Mouse (Mus musculus): ENCODE data around the gene Car3. TPM values are rescaled to one million over a fixed set of nuclear protein-coding genes. Genes with fewer than 3 reads are reported as not detected.

Car3 gene
- polyA plus RNA-seq, 1 experiment from 2014 or later, result 138 TPM

DNA sequence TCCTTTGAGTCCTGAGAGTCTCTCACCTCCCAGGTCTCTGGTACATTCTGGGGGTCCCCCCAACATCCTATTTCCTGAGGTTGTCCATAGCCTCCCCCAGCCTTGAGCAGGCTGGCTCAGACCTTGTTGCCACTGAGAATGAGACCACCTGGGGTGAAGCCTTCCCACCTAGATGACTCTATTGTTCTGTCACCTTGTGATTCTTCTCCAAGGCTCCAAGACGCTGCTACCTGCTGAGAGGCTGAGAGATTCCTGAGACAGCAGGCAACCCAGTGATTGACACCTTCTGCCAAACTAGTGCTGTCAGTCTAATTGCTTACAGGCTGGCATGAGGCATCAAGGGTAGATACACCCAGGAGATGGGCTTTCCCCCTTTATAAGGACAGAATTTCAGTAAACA lies 44.0 kb downstream of the Car3 start:
- H3K27me3 ChIP-seq (ENCODE audit: control insufficient read depth, insufficient read depth, low read depth, low read length), result no peaks in the 10 kb centered on the region
- WGBS (ENCODE audit: insufficient replicate concordance), result 84% methylated on average over 1 of the region's 1 CpGs
- no peaks in the 10 kb centered on the region for H3K4me1 ChIP-seq (ENCODE audit: control insufficient read depth, low read depth, low read length)
- no peak overlapping the region for H3K4me3 ChIP-seq (ENCODE audit: low read depth, low read length)
- no peak overlapping the region for H3K4me2 ChIP-seq (ENCODE audit: low read depth, low read length)
- ATAC-seq (ENCODE audit: low read depth), result no peak
- no peaks in the 10 kb centered on the region for H3K9me3 ChIP-seq (replicated peaks; ENCODE audit: control insufficient read depth, low read length)
- no peak overlapping the region for H3K9ac ChIP-seq (ENCODE audit: low read depth, low read length)
- peaks cover 23% of the 10 kb centered on the region for H3K36me3 ChIP-seq (ENCODE audit: control insufficient read depth, insufficient read depth)
- H3K27ac ChIP-seq (ENCODE audit: low read length), result no peak overlapping the region

GRCm38 (mm10) chr3:14911992-14912582 lies 48.8 kb downstream of the Car3 start:
- Histone ChIP-seq H3K4me2 (ENCODE audit: low read depth, low read length) (no peak overlapping the region), H3K27me3 (ENCODE audit: control insufficient read depth, insufficient read depth, low read depth, low read length) (no peaks in the 10 kb centered on the region), H3K4me1 (ENCODE audit: control insufficient read depth, low read depth, low read length) (no peaks in the 10 kb centered on the region), H3K36me3 (ENCODE audit: control insufficient read depth, insufficient read depth) (no peaks in the 10 kb centered on the region), H3K9me3 (replicated peaks; ENCODE audit: control insufficient read depth, low read length) (no peaks in the 10 kb centered on the region), H3K4me3 (ENCODE audit: low read depth, low read length) (no peak overlapping the region), H3K27ac (ENCODE audit: low read length) (0 out of 2 replicates have a peak overlapping the region, but pooled peaks have one; percentile 15), H3K9ac (ENCODE audit: low read depth, low read length) (no peak overlapping the region)
- 55% methylated on average over 4 of the region's 4 CpGs for WGBS (ENCODE audit: insufficient replicate concordance)
- no peak for ATAC-seq (ENCODE audit: low read depth)

DNA sequence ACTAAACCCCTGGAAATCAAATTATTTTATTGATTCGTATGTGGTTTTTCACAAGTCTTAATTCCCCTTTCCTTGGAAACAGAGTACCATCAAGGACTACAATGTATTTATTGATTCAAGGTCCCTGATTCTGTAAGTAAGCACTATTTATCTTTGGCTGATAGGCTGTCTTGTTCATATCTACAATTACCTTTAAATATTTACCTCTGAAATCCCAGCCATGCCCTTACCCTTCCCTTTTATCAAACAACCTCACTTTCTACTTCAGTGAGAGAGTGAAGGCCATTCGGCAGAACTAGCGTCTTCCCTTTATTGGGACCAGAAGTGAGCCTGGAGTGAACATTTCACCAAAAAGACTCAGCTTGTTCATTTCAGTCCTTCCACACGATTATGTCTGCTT lies 50.5 kb downstream of the Car3 start:
- H3K4me2 ChIP-seq (ENCODE audit: low read depth, low read length), result no peak overlapping the region
- ATAC-seq (ENCODE audit: low read depth), result no peak
- WGBS (ENCODE audit: insufficient replicate concordance), result 68% methylated on average over 4 of the region's 4 CpGs

DNA sequence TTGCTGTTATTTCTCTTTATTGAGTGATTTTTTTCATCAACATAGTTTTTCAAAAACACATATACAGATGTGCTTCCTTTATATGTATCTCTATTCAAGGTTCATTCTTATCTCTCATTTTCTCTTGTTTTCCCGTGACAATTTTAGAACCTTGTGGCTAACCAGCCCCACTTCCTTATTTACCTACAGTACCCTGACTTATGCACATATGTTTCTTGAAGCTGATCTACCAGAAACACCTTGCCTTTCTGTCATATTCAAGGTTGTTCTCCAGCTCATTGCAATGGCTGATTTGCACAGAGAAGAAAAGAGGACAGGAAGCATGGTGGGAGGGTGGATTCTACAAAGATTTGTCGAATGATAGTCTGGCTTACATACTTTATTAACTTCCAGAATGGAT lies 52.0 kb downstream of the Car3 start:
- no peaks in the 10 kb centered on the region for H3K9me3 ChIP-seq (replicated peaks; ENCODE audit: control insufficient read depth, low read length)
- no peaks in the 10 kb centered on the region for H3K27me3 ChIP-seq (ENCODE audit: control insufficient read depth, insufficient read depth, low read depth, low read length)
- H3K36me3 ChIP-seq (ENCODE audit: control insufficient read depth, insufficient read depth), result no peaks in the 10 kb centered on the region
- no peak overlapping the region for H3K4me2 ChIP-seq (ENCODE audit: low read depth, low read length)
- ATAC-seq (ENCODE audit: low read depth), result no peak
- H3K4me3 ChIP-seq (ENCODE audit: low read depth, low read length), result no peak overlapping the region
- H3K4me1 ChIP-seq (ENCODE audit: control insufficient read depth, low read depth, low read length), result no peaks in the 10 kb centered on the region
- H3K9ac ChIP-seq (ENCODE audit: low read depth, low read length), result no peak overlapping the region
- H3K27ac ChIP-seq (ENCODE audit: low read length), result no peak overlapping the region
- 23% methylated on average over 2 of the region's 2 CpGs for WGBS (ENCODE audit: insufficient replicate concordance)

More for the DNA sequence above, 50.5 kb downstream of the Car3 start:
- Histone ChIP-seq H3K4me3 (ENCODE audit: low read depth, low read length) (no peak overlapping the region), H3K27me3 (ENCODE audit: control insufficient read depth, insufficient read depth, low read depth, low read length) (no peaks in the 10 kb centered on the region), H3K9me3 (replicated peaks; ENCODE audit: control insufficient read depth, low read length) (no peaks in the 10 kb centered on the region), H3K4me1 (ENCODE audit: control insufficient read depth, low read depth, low read length) (no peaks in the 10 kb centered on the region), H3K27ac (ENCODE audit: low read length) (no peak overlapping the region), H3K9ac (ENCODE audit: low read depth, low read length) (no peak overlapping the region), H3K36me3 (ENCODE audit: control insufficient read depth, insufficient read depth) (no peaks in the 10 kb centered on the region)

DNA sequence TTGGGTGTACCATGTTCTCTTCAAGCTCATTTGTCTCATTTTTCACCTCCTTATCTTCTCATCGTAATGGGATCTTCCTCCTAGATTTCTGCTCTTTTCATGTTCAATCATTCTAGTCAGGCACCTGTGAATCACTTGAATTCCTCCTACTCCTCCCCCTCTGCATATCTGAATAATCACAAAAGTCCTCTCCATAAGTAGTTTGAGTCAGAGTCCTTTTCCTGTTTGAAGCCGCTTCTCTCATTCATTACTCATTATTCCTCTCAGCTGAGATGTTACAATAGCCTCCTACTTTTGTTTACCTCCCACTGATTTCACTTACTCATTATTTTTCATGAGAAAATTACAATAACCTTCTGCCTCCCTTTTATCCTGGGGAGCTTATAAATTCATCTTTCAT lies 53.9 kb downstream of the Car3 start:
- 74% methylated on average over 2 of the region's 2 CpGs for WGBS (ENCODE audit: insufficient replicate concordance)
- Histone ChIP-seq H3K36me3 (ENCODE audit: control insufficient read depth, insufficient read depth) (no peaks in the 10 kb centered on the region), H3K9me3 (replicated peaks; ENCODE audit: control insufficient read depth, low read length) (no peaks in the 10 kb centered on the region), H3K27ac (ENCODE audit: low read length) (no peak overlapping the region), H3K9ac (ENCODE audit: low read depth, low read length) (no peak overlapping the region), H3K4me1 (ENCODE audit: control insufficient read depth, low read depth, low read length) (no peaks in the 10 kb centered on the region), H3K4me2 (ENCODE audit: low read depth, low read length) (no peak overlapping the region), H3K27me3 (ENCODE audit: control insufficient read depth, insufficient read depth, low read depth, low read length) (no peaks in the 10 kb centered on the region), H3K4me3 (ENCODE audit: low read depth, low read length) (no peak overlapping the region)
- ATAC-seq (ENCODE audit: low read depth), result no peak

Other genes starting within 250 kb of the Car3 start
- gene Car13, start 221.8 kb upstream of the Car3 start, polyA plus RNA-seq (2015; fragmentation: Nextera tagmentation; extraction: Ambion mirVana), result 0.77 and 1.2 TPM in 2 replicates
- gene Car1, start 55.1 kb upstream of the Car3 start, polyA plus RNA-seq (2015; fragmentation: Nextera tagmentation; extraction: Ambion mirVana), result 33.0 and 38.7 TPM in 2 replicates
- 2,019 and 2,429 TPM in 2 replicates for gene Car2, start 22.8 kb downstream of the Car3 start, polyA plus RNA-seq (2015; fragmentation: Nextera tagmentation; extraction: Ambion mirVana)